Mouse (Mus musculus): ENCODE data around the gene Fancl.

The Fancl gene

GRCm38 (mm10) chr11:26489761-26490466 is 104.0 kb downstream of the Fancl start:
- peak; percentile 67 for DNase-seq (ENCODE audit: low read depth, low spot score)

DNA sequence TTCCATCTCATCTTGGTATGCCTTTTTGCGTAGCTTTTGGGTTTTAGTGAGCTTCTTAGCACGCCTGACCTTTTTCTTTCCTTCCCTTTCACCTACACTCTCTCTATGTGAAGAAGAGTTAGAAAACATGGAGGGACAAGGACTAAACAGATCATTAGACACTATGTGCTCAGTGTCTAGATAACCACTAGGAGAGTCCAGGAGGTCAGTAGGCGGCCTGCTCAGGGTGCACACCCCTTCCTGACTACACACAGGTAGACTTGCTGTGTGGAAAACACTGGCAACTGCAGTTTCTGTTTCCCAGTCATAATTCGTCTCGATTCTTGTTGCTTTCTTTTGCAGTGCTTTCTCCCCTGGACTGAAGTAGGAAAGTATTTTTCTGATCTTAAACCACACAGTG is 110.0 kb downstream of the Fancl start:
- DNase-seq (ENCODE audit: low read depth, low spot score) = no peak

DNA sequence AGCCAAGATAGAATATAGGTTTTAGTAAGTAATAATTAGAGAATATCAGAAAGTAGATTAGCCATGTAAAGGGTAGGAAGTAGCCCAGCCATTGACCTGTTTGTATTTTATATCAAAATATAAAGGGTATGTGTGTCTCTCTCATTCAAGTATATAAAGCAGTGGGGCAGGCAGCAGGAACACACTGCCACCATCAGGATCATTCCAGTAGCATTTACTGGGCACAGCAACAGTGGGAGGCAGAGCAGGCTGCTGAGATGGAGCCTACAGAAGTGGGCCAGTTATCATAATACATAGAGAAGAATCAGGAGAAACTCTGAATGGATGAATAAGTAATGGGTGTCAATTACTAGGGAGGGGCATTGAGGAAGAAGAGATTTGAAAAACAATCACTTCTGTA is 127.7 kb downstream of the Fancl start:
- no peak for DNase-seq (ENCODE audit: low read depth, low spot score)

- DNase-seq (ENCODE audit: low read depth, low spot score) = no peak
Observed at GRCm38 (mm10) chr11:26516086-26516485, 130.2 kb downstream of the Fancl start.

DNA sequence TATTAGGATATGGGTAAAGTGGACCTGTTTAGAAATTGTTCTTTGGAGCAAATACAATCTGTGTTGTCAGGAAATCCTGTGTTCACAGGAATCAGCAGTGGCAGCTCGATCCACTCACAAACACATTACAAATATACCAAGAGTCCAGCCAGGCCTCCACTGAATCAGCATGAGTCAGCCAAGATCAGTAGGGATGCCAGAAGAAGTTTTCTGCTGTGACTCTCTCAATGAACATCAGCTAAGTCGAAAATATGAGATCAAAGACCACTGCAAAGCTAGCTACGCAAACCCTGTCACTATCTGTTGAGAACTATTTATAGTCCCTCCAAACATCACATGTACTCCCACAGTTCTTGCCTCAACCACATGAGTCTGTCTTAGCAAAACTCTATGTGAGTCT is 133.1 kb downstream of the Fancl start:
- no peak for DNase-seq (ENCODE audit: low read depth, low spot score)

Data from embryo, embryonic 11.5 days (tissue).